Mouse (Mus musculus) heart, adult 2 months (tissue): ENCODE measurements around the gene Snrk. TPM values are rescaled to one million over a fixed set of nuclear protein-coding genes. Genes with fewer than 3 reads are reported as not detected.

Experiments
- DNase-seq, 2 experiments: peaks; one replicate each; pipeline ENCODE4 v3.0.0; 2021
- H3K27ac ChIP-seq: fragments of 200-600 bp; 2 replicates; pipeline ENCODE4 v1.8.1; 2022
- H3K27me3 ChIP-seq: fragments of 200-500 bp; 2 replicates; pipeline ENCODE4 v1.6.1; 2012; ENCODE audit warnings: mild to moderate bottlenecking, low read length, inconsistent platforms, mixed read lengths; ENCODE audit not compliant: control insufficient read depth, insufficient read depth
- H3K36me3 ChIP-seq: fragments of 200-500 bp; 2 replicates; pipeline ENCODE4 v1.6.1; 2012; ENCODE audit warnings: low read length, inconsistent platforms; ENCODE audit not compliant: control insufficient read depth, insufficient read depth
- H3K4me1 ChIP-seq: fragments of 200-500 bp; 2 replicates; pipeline ENCODE4 v1.6.1; 2011; ENCODE audit warnings: low read length; ENCODE audit not compliant: control insufficient read depth, insufficient read depth
- H3K4me3 ChIP-seq: fragments of 200-600 bp; 2 replicates; pipeline ENCODE4 v1.8.1; 2022
- H3K79me2 ChIP-seq: fragments of 200-500 bp; replicated peaks from 2 replicates; pipeline ENCODE4 v1.6.1; 2012; ENCODE audit warnings: mild to moderate bottlenecking, inconsistent platforms, low read length, moderate library complexity, mixed read lengths; ENCODE audit not compliant: control insufficient read depth, insufficient read depth
- H3K9ac ChIP-seq: fragments of 200-500 bp; 2 replicates; pipeline ENCODE4 v1.6.1; 2012; ENCODE audit warnings: low read depth, mild to moderate bottlenecking, control low read depth, inconsistent platforms, low read length, mixed read lengths
- CTCF ChIP-seq: fragments of 200-600 bp; IDR thresholded peaks from 2 replicates; pipeline ENCODE4 v1.8.1; 2022; ENCODE audit warnings: antibody characterized with exemption, mild to moderate bottlenecking, moderate library complexity
- EP300 ChIP-seq: fragments of 200-500 bp; IDR thresholded peaks from 2 replicates; pipeline ENCODE4 v1.6.1; 2011; ENCODE audit warnings: low read depth, low read length, control low read depth; ENCODE audit not compliant: insufficient read depth
- POLR2A ChIP-seq: fragments of 200-500 bp; IDR thresholded peaks from 2 replicates; pipeline ENCODE4 v1.6.1; 2011; ENCODE audit warnings: mild to moderate bottlenecking, low read depth, low read length, control low read depth; ENCODE audit not compliant: insufficient read depth
- WGBS: fragments of 180-500 bp; shearing (Covaris S2); methylation state at CpG from one replicate; pipeline ENCODE4 v1.1.7; 2018; 5-methylcytosine and 5-hydroxymethylcytosine counted together
- intact Hi-C: fragments of 180-260 bp; cut with DNase I; formaldehyde crosslinking; loops from one replicate; pipeline ENCODE4 v1.15.1; 2025
- polyA plus RNA-seq: library from polyadenylated mRNA; depleted of rRNA; stranded (reverse); fragments of >200 nt; gene quantifications from 2 replicates; pipeline ENCODE4 v1.2.3, GENCODE M21; 2012
- total RNA-seq, 2 experiments: library from RNA; stranded (reverse); gene quantifications; 2 replicates each; pipeline ENCODE4 v1.2.3; 2021

Gene Snrk
- total and polyA plus RNA-seq, 3 experiments: 68.0 to 163 (median 142) TPM

DNA sequence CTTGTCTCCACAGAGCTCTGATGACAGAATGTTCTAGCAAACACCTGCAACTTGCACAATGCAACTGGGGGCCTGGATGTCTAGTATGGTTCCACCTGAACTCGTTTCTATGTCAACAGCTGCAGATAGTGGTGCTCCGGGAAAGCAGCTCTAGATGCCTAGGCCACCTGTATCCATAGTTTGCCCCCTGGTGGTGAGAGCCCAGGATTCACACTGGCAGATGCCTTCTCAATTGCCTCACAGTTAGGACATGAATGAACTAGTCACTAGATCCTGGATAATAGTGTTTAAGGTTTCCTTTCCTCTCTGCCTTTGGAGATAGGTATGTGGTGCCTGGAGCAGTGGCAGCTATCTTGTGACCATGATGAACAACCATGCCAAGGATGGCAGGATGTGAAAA, 68.0 kb downstream of the Snrk start:
- Histone ChIP-seq H3K79me2 (no peaks in the 10 kb centered on the region), H3K36me3 (peaks cover 15% of the 10 kb centered on the region; the same call in 1 of the 2 replicates), H3K27ac (peak overlapping the region; percentile 98), H3K9ac (peak overlapping the region; percentile 26), H3K4me1 (peaks cover 38% of the 10 kb centered on the region), H3K27me3 (no peaks in the 10 kb centered on the region), H3K4me3 (no peak overlapping the region)
- intact Hi-C loops: loop anchor here (2.0 to 5.0 kb wide), 3 partner anchors 64 to 166 kb away; no protein-coding TSS in a partner anchor
- 5% methylated on average over 2 of the region's 2 CpGs for WGBS
- DNase-seq: peak; percentile 79 to 85
- TF ChIP-seq EP300 (peak; percentile 80; the same call in 1 of the 2 replicates), POLR2A (no peak), CTCF (peak; percentile 92)

DNA sequence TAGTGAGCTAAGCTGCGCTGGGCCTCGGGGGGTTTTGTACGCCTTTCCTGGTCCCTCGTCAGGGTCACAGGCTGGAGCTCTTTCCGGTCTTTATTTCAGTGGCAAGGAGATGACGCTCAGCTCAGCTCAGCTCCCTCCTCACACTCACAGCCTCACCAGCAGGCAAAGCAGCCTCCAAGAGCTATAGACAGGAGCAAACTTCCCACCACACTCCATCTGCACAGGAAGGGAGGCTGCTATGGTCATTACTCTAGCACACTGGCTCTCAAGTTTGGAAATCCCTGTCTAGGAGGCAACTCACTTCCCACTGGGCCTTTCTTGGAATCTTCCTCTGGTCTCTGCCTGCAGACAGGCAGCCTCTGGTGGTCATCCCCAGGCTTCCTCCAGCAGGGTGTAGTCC, 68.9 kb downstream of the Snrk start:
- H3K27ac ChIP-seq: peak overlapping the region; percentile 98
- intact Hi-C loops: loop anchor here (2.0 to 5.0 kb wide), 3 partner anchors 65 to 167 kb away; no protein-coding TSS in a partner anchor
- TF ChIP-seq POLR2A (peak; percentile 62; the same call in 1 of the 2 replicates), EP300 (0 out of 2 replicates have a peak, but pooled peaks have one; percentile 51), CTCF (peak; percentile 41)
- peaks cover 38% of the 10 kb centered on the region for H3K4me1 ChIP-seq
- peak in 1 of 2 experiments; percentile 49 for DNase-seq
- H3K4me3 ChIP-seq: peak overlapping the region; percentile 9; the same call in 1 of the 2 replicates
- WGBS: 49% methylated on average over 6 of the region's 6 CpGs
- H3K27me3 ChIP-seq: no peaks in the 10 kb centered on the region
- H3K79me2 ChIP-seq: no peaks in the 10 kb centered on the region
- peak overlapping the region; percentile 5; the same call in 1 of the 2 replicates for H3K9ac ChIP-seq
- peaks cover 15% of the 10 kb centered on the region; the same call in 1 of the 2 replicates for H3K36me3 ChIP-seq

DNA sequence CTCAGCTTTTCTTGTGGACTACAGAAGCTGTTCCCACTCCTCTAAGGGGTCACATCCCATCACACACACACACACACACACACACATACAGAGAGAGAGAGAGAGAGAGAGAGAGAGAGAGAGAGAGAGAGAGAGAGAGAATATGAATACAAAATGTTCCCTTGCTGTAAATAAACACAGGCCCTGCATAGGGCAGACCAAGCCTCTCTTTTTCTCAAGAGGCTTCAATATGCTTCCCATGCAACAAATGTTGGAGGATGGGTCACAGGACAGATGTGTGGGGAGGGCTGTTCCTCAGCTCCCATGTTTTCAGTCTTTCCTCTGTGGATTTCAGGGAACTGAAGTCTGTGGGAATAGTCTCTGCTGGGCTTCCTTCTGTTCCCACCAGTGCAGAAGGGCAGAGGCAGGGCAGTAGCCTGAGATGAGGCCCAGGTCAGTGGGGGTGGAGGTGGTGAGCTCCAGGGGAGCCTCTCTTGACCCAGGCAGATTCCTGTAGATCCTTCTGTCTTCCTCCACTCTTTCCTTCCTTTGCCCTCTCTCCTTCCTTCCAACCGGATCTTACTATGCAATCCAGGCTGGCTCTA, 69.7 kb downstream of the Snrk start:
- Histone ChIP-seq H3K79me2 (no peaks in the 10 kb centered on the region), H3K27ac (peak overlapping the region; percentile 98), H3K4me1 (peaks cover 38% of the 10 kb centered on the region), H3K27me3 (no peaks in the 10 kb centered on the region), H3K4me3 (peak overlapping the region; percentile 41), H3K9ac (peak overlapping the region; percentile 72), H3K36me3 (peaks cover 15% of the 10 kb centered on the region; the same call in 1 of the 2 replicates)
- DNase-seq: peak; percentile 58 to 63
- 0% methylated on average over 1 of the region's 1 CpGs for WGBS
- intact Hi-C loops: loop anchor here (5.0 kb wide), 1 partner anchor 119 kb away; no protein-coding TSS in a partner anchor
- TF ChIP-seq EP300: 0 out of 2 replicates have a peak, but pooled peaks have one; percentile 21
- no peak for TF ChIP-seq CTCF

DNA sequence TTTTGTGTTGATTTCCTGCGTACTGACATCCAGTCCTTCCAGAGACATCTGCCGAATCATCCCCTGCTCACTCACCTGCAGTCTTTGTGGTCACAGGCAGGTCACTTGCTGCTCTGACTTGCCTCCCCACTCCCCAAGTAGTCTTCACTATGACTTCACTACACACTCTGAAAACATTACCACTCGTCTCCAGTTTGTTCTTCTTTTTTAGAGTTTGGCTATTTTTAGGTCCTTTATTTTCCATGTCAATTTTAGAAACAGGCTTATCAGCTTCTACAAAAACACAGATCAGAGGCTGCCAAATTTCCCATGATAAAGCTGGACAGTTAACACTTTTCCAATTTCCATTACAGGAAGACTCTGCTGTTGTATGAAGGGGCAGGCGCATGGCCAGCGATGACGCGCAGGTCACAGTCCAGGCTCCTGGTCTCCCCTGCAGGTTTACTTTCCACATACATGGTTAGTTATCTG, 70.4 kb downstream of the Snrk start:
- no peak for TF ChIP-seq CTCF
- TF ChIP-seq EP300: peak; percentile 74; the same call in 1 of the 2 replicates
- peak; percentile 50; the same call in 1 of the 2 replicates for TF ChIP-seq POLR2A
- H3K79me2 ChIP-seq: no peaks in the 10 kb centered on the region
- WGBS: 11% methylated on average over 7 of the region's 7 CpGs
- H3K27ac ChIP-seq: peak overlapping the region; percentile 98
- intact Hi-C loops: loop anchor here (5.0 kb wide), 1 partner anchor 120 kb away; no protein-coding TSS in a partner anchor
- peak overlapping the region; percentile 41 for H3K4me3 ChIP-seq
- H3K27me3 ChIP-seq: no peaks in the 10 kb centered on the region
- H3K9ac ChIP-seq: peak overlapping the region; percentile 72
- peak; percentile 74 to 80 for DNase-seq
- peaks cover 38% of the 10 kb centered on the region for H3K4me1 ChIP-seq
- peaks cover 15% of the 10 kb centered on the region; the same call in 1 of the 2 replicates for H3K36me3 ChIP-seq

DNA sequence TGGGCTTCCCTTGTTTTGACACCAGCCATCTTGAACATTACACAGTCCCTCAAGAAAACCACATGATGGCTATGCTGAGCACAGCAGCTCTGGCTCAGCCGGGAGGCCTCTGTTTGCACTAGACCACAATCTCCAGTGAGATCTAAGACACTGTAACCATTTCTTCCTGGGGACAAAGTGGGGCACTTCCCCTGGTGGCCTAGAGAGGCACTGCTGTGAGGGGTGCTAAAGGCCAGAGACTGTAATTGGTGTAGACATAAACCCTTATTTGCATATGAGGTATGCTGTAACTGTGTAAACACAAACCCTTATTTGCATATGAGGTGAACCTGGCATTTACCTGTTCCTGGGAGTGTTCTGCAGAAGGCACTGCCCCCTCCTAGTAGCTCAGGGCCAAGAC, 71.7 kb downstream of the Snrk start:
- intact Hi-C loops: loop anchor here (5.0 kb wide), 1 partner anchor 121 kb away; no protein-coding TSS in a partner anchor
- peaks cover 35% of the 10 kb centered on the region for H3K4me1 ChIP-seq
- TF ChIP-seq EP300: no peak
- TF ChIP-seq CTCF: peak; percentile 60
- WGBS: 58% methylated on average over 1 of the region's 1 CpGs
- no peaks in the 10 kb centered on the region for H3K27me3 ChIP-seq
- H3K79me2 ChIP-seq: no peaks in the 10 kb centered on the region
- peaks cover 15% of the 10 kb centered on the region; the same call in 1 of the 2 replicates for H3K36me3 ChIP-seq
- no peak overlapping the region for H3K4me3 ChIP-seq
- peak overlapping the region; percentile 98 for H3K27ac ChIP-seq
- no peak overlapping the region for H3K9ac ChIP-seq
- DNase-seq: no peak

DNA sequence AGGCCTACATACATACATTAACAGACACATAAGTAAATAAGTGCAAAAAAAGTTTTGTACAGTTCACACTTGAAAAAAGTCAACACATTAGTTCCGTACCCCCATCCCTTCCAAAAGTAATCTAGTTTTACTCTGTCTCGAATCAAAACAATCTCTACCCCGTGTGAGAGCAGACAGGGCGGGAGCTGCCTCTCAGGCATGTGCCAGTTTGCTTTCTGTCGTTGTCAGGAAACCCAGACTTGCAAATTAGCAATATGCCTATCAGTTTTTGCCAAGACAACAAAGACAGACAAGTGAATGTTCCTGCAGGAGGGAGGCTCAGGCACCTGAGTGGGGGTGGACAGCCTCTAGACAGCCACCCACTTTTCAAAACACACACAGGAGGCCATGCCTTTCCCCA, 76.3 kb downstream of the Snrk start:
- intact Hi-C loops: no loop called here
- Histone ChIP-seq H3K36me3 (peaks cover under 1% of the 10 kb centered on the region; the same call in 1 of the 2 replicates), H3K4me1 (peaks cover 18% of the 10 kb centered on the region), H3K79me2 (no peaks in the 10 kb centered on the region), H3K4me3 (no peak overlapping the region), H3K27ac (peak overlapping the region; percentile 17; the same call in 1 of the 2 replicates), H3K27me3 (no peaks in the 10 kb centered on the region), H3K9ac (no peak overlapping the region)
- 56% methylated on average over 5 of the region's 5 CpGs for WGBS
- peak in 1 of 2 experiments; percentile 15 for DNase-seq
- TF ChIP-seq POLR2A (no peak), EP300 (no peak), CTCF (no peak)
